Mouse (Mus musculus): Measurements from ENCODE around the gene Tle4. TPM values are rescaled to one million over a fixed set of nuclear protein-coding genes. Genes with fewer than 3 reads are reported as not detected.
"Not testable (repeated sequence)": the region's sequence is repeated elsewhere in the genome, so short reads cannot be mapped to it uniquely, and the experiment has no call there.

Gene Tle4
- polyA plus RNA-seq (2014; fragmentation: Nextera tagmentation; extraction: Ambion mirVana), result 30.5 and 34.3 TPM in 2 replicates

- no peaks in the 10 kb centered on the region for H3K9me3 ChIP-seq (ENCODE audit: control insufficient read depth, low read length)
- peak within 1 kb of the TSS; percentile 75 for H3K4me3 ChIP-seq (ENCODE audit: low read depth, low read length)
- H3K27me3 ChIP-seq (ENCODE audit: control insufficient read depth, insufficient read depth, low read length), result no peaks in the 10 kb centered on the region
- H3K4me2 ChIP-seq (ENCODE audit: low read depth), result peak within 1 kb of the TSS; percentile 65
- peak within 1 kb of the TSS; percentile 95 for H3K27ac ChIP-seq (ENCODE audit: low read depth, low read length)
- 0% methylated on average over 71 of the region's 71 CpGs for WGBS
- no peaks in the 10 kb centered on the region for H3K36me3 ChIP-seq (ENCODE audit: control insufficient read depth, insufficient read depth, low read length)
- peaks cover 10% of the 10 kb centered on the region for H3K4me1 ChIP-seq (ENCODE audit: control insufficient read depth, insufficient read depth, low read length)
- peak; percentile 100 for DNase-seq (ENCODE audit: low spot score)
- peak; percentile 96 for ATAC-seq (ENCODE audit: insufficient read depth, low FRiP score, low TSS enrichment)
- peak within 1 kb of the TSS; percentile 87 for H3K9ac ChIP-seq (ENCODE audit: low read length)
Measured at GRCm38 (mm10) chr19:14597917-14598689, at the start of gene Tle4. TSS of gene Tle4 (minus strand) at chr19:14598051.

DNA sequence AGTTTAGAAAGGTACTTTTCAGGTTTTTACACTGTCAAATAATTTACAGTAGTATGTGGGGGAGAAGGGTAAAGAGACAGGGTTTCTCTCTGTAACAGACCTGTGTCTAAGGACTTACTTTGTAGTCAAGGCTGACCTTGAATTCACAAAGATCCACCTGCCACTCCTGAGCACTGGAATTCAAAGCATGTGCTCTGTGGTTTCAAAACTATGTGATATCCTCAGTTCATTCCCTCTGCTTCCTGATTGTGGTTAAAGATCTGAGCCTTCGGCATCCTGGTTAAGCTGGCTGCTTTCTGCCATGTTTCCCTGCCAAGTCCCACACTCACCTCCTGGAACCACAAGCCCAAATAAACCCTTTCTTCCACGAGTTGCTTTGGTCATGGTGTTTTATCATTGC lies 47.8 kb upstream of the Tle4 start:
- Histone ChIP-seq H3K9ac (ENCODE audit: low read length) (no peak overlapping the region), H3K9me3 (ENCODE audit: control insufficient read depth, low read length) (no peaks in the 10 kb centered on the region), H3K4me1 (ENCODE audit: control insufficient read depth, insufficient read depth, low read length) (no peaks in the 10 kb centered on the region), H3K27me3 (ENCODE audit: control insufficient read depth, insufficient read depth, low read length) (no peaks in the 10 kb centered on the region), H3K36me3 (ENCODE audit: control insufficient read depth, insufficient read depth, low read length) (no peaks in the 10 kb centered on the region), H3K4me3 (ENCODE audit: low read depth, low read length) (no peak overlapping the region), H3K27ac (ENCODE audit: low read depth, low read length) (no peak overlapping the region), H3K4me2 (ENCODE audit: low read depth) (no peak overlapping the region)
- WGBS, result 84% methylated on average over 2 of the region's 2 CpGs
- ATAC-seq (ENCODE audit: insufficient read depth, low FRiP score, low TSS enrichment) (no peak), DNase-seq (ENCODE audit: low spot score) (no peak)

DNA sequence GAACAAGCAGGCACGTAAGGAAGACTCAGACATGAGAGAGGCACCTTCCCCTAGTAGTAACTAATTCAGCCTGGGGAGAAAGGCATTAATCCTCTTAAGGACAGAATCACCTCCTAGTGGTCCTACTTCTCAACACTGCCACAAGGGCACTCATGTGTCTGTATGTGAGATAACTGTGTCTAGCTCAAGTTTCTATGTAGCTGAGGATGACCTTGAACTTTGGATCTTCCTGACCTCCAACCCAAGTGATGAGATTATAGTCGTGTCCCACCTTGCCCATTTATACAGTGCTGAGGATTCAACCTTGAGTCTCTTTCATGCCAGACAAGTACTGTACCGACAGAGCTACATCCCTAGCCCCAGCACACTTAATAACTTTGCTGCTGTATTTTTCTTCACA lies 46.9 kb upstream of the Tle4 start:
- DNase-seq (ENCODE audit: low spot score) (no peak), ATAC-seq (ENCODE audit: insufficient read depth, low FRiP score, low TSS enrichment) (no peak)
- no peak overlapping the region for H3K27ac ChIP-seq (ENCODE audit: low read depth, low read length)
- no peaks in the 10 kb centered on the region for H3K27me3 ChIP-seq (ENCODE audit: control insufficient read depth, insufficient read depth, low read length)
- no peak overlapping the region for H3K9ac ChIP-seq (ENCODE audit: low read length)
- H3K9me3 ChIP-seq (ENCODE audit: control insufficient read depth, low read length), result no peaks in the 10 kb centered on the region
- WGBS, result 80% methylated on average over 3 of the region's 3 CpGs
- H3K4me3 ChIP-seq (ENCODE audit: low read depth, low read length), result no peak overlapping the region
- no peak overlapping the region for H3K4me2 ChIP-seq (ENCODE audit: low read depth)
- no peaks in the 10 kb centered on the region for H3K4me1 ChIP-seq (ENCODE audit: control insufficient read depth, insufficient read depth, low read length)
- no peaks in the 10 kb centered on the region for H3K36me3 ChIP-seq (ENCODE audit: control insufficient read depth, insufficient read depth, low read length)

GRCm38 (mm10) chr19:14643091-14643490 lies 45.2 kb upstream of the Tle4 start:
- H3K27ac ChIP-seq (ENCODE audit: low read depth, low read length); H3K36me3 ChIP-seq (ENCODE audit: control insufficient read depth, insufficient read depth, low read length); H3K9me3 ChIP-seq (ENCODE audit: control insufficient read depth, low read length); H3K9ac ChIP-seq (ENCODE audit: low read length); H3K4me3 ChIP-seq (ENCODE audit: low read depth, low read length); H3K27me3 ChIP-seq (ENCODE audit: control insufficient read depth, insufficient read depth, low read length); DNase-seq (ENCODE audit: low spot score); ATAC-seq (ENCODE audit: insufficient read depth, low FRiP score, low TSS enrichment); H3K4me1 ChIP-seq (ENCODE audit: control insufficient read depth, insufficient read depth, low read length); H3K4me2 ChIP-seq (ENCODE audit: low read depth): not testable (repeated sequence)
- WGBS, result 90% methylated on average over 4 of the region's 4 CpGs

- no peaks in the 10 kb centered on the region for H3K27me3 ChIP-seq (ENCODE audit: control insufficient read depth, insufficient read depth, low read length)
- WGBS, result 85% methylated on average over 10 of the region's 10 CpGs
- no peak overlapping the region for H3K9ac ChIP-seq (ENCODE audit: low read length)
- H3K27ac ChIP-seq (ENCODE audit: low read depth, low read length), result no peak overlapping the region
- H3K4me1 ChIP-seq (ENCODE audit: control insufficient read depth, insufficient read depth, low read length), result no peaks in the 10 kb centered on the region
- H3K4me3 ChIP-seq (ENCODE audit: low read depth, low read length), result no peak overlapping the region
- no peaks in the 10 kb centered on the region for H3K36me3 ChIP-seq (ENCODE audit: control insufficient read depth, insufficient read depth, low read length)
- ATAC-seq (ENCODE audit: insufficient read depth, low FRiP score, low TSS enrichment) (no peak), DNase-seq (ENCODE audit: low spot score) (no peak)
- no peak overlapping the region for H3K4me2 ChIP-seq (ENCODE audit: low read depth)
- no peaks in the 10 kb centered on the region for H3K9me3 ChIP-seq (ENCODE audit: control insufficient read depth, low read length)
Measured at GRCm38 (mm10) chr19:14642663-14643062, 44.8 kb upstream of the Tle4 start.

- Histone ChIP-seq H3K36me3 (ENCODE audit: control insufficient read depth, insufficient read depth, low read length) (no peaks in the 10 kb centered on the region), H3K9me3 (ENCODE audit: control insufficient read depth, low read length) (no peaks in the 10 kb centered on the region), H3K4me2 (ENCODE audit: low read depth) (no peak overlapping the region), H3K27ac (ENCODE audit: low read depth, low read length) (no peak overlapping the region), H3K9ac (ENCODE audit: low read length) (no peak overlapping the region), H3K4me1 (ENCODE audit: control insufficient read depth, insufficient read depth, low read length) (no peaks in the 10 kb centered on the region), H3K27me3 (ENCODE audit: control insufficient read depth, insufficient read depth, low read length) (no peaks in the 10 kb centered on the region), H3K4me3 (ENCODE audit: low read depth, low read length) (no peak overlapping the region)
- DNase-seq (ENCODE audit: low spot score) (no peak), ATAC-seq (ENCODE audit: insufficient read depth, low FRiP score, low TSS enrichment) (no peak)
- 57% methylated on average over 10 of the region's 10 CpGs for WGBS
Measured at GRCm38 (mm10) chr19:14635213-14635928, 37.5 kb upstream of the Tle4 start.

GRCm38 (mm10) chr19:14623355-14623754 lies 25.5 kb upstream of the Tle4 start:
- Histone ChIP-seq H3K4me2 (ENCODE audit: low read depth) (no peak overlapping the region), H3K4me3 (ENCODE audit: low read depth, low read length) (no peak overlapping the region), H3K9me3 (ENCODE audit: control insufficient read depth, low read length) (no peaks in the 10 kb centered on the region), H3K27me3 (ENCODE audit: control insufficient read depth, insufficient read depth, low read length) (no peaks in the 10 kb centered on the region), H3K27ac (ENCODE audit: low read depth, low read length) (no peak overlapping the region), H3K36me3 (ENCODE audit: control insufficient read depth, insufficient read depth, low read length) (no peaks in the 10 kb centered on the region), H3K9ac (ENCODE audit: low read length) (no peak overlapping the region), H3K4me1 (ENCODE audit: control insufficient read depth, insufficient read depth, low read length) (no peaks in the 10 kb centered on the region)
- ATAC-seq (ENCODE audit: insufficient read depth, low FRiP score, low TSS enrichment) (no peak), DNase-seq (ENCODE audit: low spot score) (no peak)
- 83% methylated on average over 4 of the region's 4 CpGs for WGBS

DNA sequence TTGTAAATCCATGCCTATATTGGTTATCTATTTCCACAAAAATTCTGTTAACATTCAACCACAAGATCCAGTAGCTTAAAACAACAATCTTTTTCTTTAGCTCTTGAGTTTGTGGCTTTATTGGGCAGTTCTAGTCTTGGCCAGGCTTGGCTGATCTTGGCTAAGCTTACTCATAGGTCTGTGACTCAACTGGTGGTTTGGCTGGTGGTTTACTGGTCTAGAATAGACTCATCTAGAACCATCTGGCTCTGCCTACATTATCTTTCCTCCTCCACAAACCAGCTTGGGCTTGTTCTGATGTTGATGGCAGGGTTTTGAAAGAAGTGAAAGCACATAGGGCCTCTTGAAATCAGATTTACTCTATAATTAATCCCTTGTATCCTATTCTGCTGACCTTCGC lies 22.7 kb upstream of the Tle4 start:
- Histone ChIP-seq H3K4me1 (ENCODE audit: control insufficient read depth, insufficient read depth, low read length) (no peaks in the 10 kb centered on the region), H3K4me3 (ENCODE audit: low read depth, low read length) (no peak overlapping the region), H3K4me2 (ENCODE audit: low read depth) (no peak overlapping the region), H3K9ac (ENCODE audit: low read length) (no peak overlapping the region), H3K9me3 (ENCODE audit: control insufficient read depth, low read length) (no peaks in the 10 kb centered on the region), H3K27me3 (ENCODE audit: control insufficient read depth, insufficient read depth, low read length) (no peaks in the 10 kb centered on the region), H3K36me3 (ENCODE audit: control insufficient read depth, insufficient read depth, low read length) (no peaks in the 10 kb centered on the region), H3K27ac (ENCODE audit: low read depth, low read length) (no peak overlapping the region)
- ATAC-seq (ENCODE audit: insufficient read depth, low FRiP score, low TSS enrichment) (no peak), DNase-seq (ENCODE audit: low spot score) (no peak)
- 100% methylated on average over 1 of the region's 1 CpGs for WGBS

GRCm38 (mm10) chr19:14619814-14620213 lies 22.0 kb upstream of the Tle4 start:
- no peak overlapping the region for H3K27ac ChIP-seq (ENCODE audit: low read depth, low read length)
- DNase-seq (ENCODE audit: low spot score) (no peak), ATAC-seq (ENCODE audit: insufficient read depth, low FRiP score, low TSS enrichment) (no peak)

More at GRCm38 (mm10) chr19:14619814-14620213, 22.0 kb upstream of the Tle4 start:
- Histone ChIP-seq H3K4me1 (ENCODE audit: control insufficient read depth, insufficient read depth, low read length) (no peaks in the 10 kb centered on the region), H3K9ac (ENCODE audit: low read length) (no peak overlapping the region), H3K36me3 (ENCODE audit: control insufficient read depth, insufficient read depth, low read length) (no peaks in the 10 kb centered on the region), H3K4me3 (ENCODE audit: low read depth, low read length) (no peak overlapping the region), H3K27me3 (ENCODE audit: control insufficient read depth, insufficient read depth, low read length) (no peaks in the 10 kb centered on the region), H3K9me3 (ENCODE audit: control insufficient read depth, low read length) (no peaks in the 10 kb centered on the region), H3K4me2 (ENCODE audit: low read depth) (no peak overlapping the region)
